Mouse (Mus musculus) limb, embryonic 14.5 days (tissue): ENCODE results near the gene Lingo2. TPM values are rescaled to one million over a fixed set of nuclear protein-coding genes. Genes with fewer than 3 reads are reported as not detected.

Experiments used
- ATAC-seq: fragments of 200-750 bp; cut with Nextera tagmentation; 2 replicates; pipeline ENCODE4 v1.8.0; 2017; ENCODE audit warnings: low read depth, moderate number of reproducible peaks, moderate TSS enrichment; ENCODE audit not compliant: low FRiP score
- DNase-seq: peaks from one replicate; pipeline ENCODE4 v3.0.0-alpha.2; 2015; ENCODE audit warnings: low spot score
- H3K27ac ChIP-seq: fragments of 300-500 bp; sonication (generic); replicated peaks from 2 replicates; pipeline ENCODE4 v1.5.1; 2014; ENCODE audit warnings: low read depth, mild to moderate bottlenecking, low read length, moderate library complexity, mixed read lengths
- H3K27me3 ChIP-seq: fragments of 300-500 bp; sonication (generic); 2 replicates; pipeline ENCODE4 v1.6.1; 2014; ENCODE audit warnings: low read length, mixed read lengths; ENCODE audit not compliant: control insufficient read depth, insufficient read depth
- H3K36me3 ChIP-seq: fragments of 300-500 bp; sonication (generic); 2 replicates; pipeline ENCODE4 v1.6.1; 2014; ENCODE audit warnings: mild to moderate bottlenecking, low read length, moderate library complexity, mixed read lengths; ENCODE audit not compliant: control insufficient read depth, insufficient read depth
- H3K4me1 ChIP-seq: fragments of 300-500 bp; sonication (generic); 2 replicates; pipeline ENCODE4 v1.6.1; 2014; ENCODE audit warnings: antibody characterized with exemption, low read length, mixed read lengths; ENCODE audit not compliant: control insufficient read depth, insufficient read depth
- H3K4me2 ChIP-seq: fragments of 300-500 bp; sonication (generic); replicated peaks from 2 replicates; pipeline ENCODE4 v1.6.1; 2014; ENCODE audit warnings: low read depth, mild to moderate bottlenecking, low read length, moderate library complexity; ENCODE audit not compliant: severe bottlenecking
- H3K4me3 ChIP-seq: fragments of 300-500 bp; sonication (generic); replicated peaks from 2 replicates; pipeline ENCODE4 v1.5.1; 2014; ENCODE audit warnings: low read length
- H3K9ac ChIP-seq: fragments of 300-500 bp; sonication (generic); 2 replicates; pipeline ENCODE4 v1.6.1; 2014; ENCODE audit warnings: mild to moderate bottlenecking, low read depth, low read length, moderate library complexity; ENCODE audit not compliant: severe bottlenecking
- H3K9me3 ChIP-seq: fragments of 300-500 bp; sonication (generic); 2 replicates; pipeline ENCODE4 v1.6.1; 2016; ENCODE audit warnings: low read length; ENCODE audit not compliant: control insufficient read depth
- POLR2A ChIP-seq: fragments of 200-500 bp; IDR thresholded peaks from 2 replicates; pipeline ENCODE4 v1.8.0; 2012; ENCODE audit warnings: inconsistent platforms, mild to moderate bottlenecking, moderate library complexity, borderline replicate concordance; ENCODE audit not compliant: insufficient read depth, insufficient read length; ENCODE audit errors: extremely low read depth
- WGBS: fragments of 180-500 bp; shearing (Covaris S2); extraction: QIAGEN DNeasy Blood & Tissue Kit; methylation state at CpG from one replicate; pipeline ENCODE4 v1.1.7; 2014; 5-methylcytosine and 5-hydroxymethylcytosine counted together
- polyA plus RNA-seq, 2 experiments: library from polyadenylated mRNA; depleted of rRNA in 1 of 2; stranded (reverse) in 1 of 2; unstranded in 1 of 2; fragments of >200 nt; fragmentation: Nextera tagmentation in 1 of 2; extraction: Ambion mirVana in 1 of 2; gene quantifications; 2 replicates each; pipeline versions ENCODE4 v1.2.1 to v1.2.3; 2012 to 2014

The Lingo2 gene
- polyA plus RNA-seq, 2 experiments = 0.89 to 4.3 TPM

GRCm38 (mm10) chr4:36038742-36039141 lies 912.8 kb downstream of the Lingo2 start:
- no peak for TF ChIP-seq POLR2A
- no peaks in the 10 kb centered on the region for H3K27me3 ChIP-seq
- H3K27ac ChIP-seq = no peak overlapping the region
- H3K4me1 ChIP-seq = no peaks in the 10 kb centered on the region
- DNase-seq (no peak), ATAC-seq (no peak)
- WGBS = 84% methylated on average over 2 of the region's 2 CpGs
- H3K9me3 ChIP-seq = no peaks in the 10 kb centered on the region
- no peak overlapping the region for H3K4me3 ChIP-seq
- no peak overlapping the region for H3K9ac ChIP-seq
- no peak overlapping the region for H3K4me2 ChIP-seq
- H3K36me3 ChIP-seq = no peaks in the 10 kb centered on the region

- Histone ChIP-seq H3K27ac (no peak overlapping the region), H3K27me3 (no peaks in the 10 kb centered on the region), H3K9ac (no peak overlapping the region), H3K4me1 (no peaks in the 10 kb centered on the region), H3K36me3 (no peaks in the 10 kb centered on the region), H3K9me3 (no peaks in the 10 kb centered on the region), H3K4me3 (no peak overlapping the region), H3K4me2 (no peak overlapping the region)
- ATAC-seq = no peak
- DNase-seq = no peak
- WGBS = 43% methylated on average over 5 of the region's 5 CpGs
- TF ChIP-seq POLR2A = no peak
Measured at GRCm38 (mm10) chr4:36032039-36032438, 919.5 kb downstream of the Lingo2 start.

- no peaks in the 10 kb centered on the region for H3K4me1 ChIP-seq
- TF ChIP-seq POLR2A = no peak
- ATAC-seq = no peak
Measured at GRCm38 (mm10) chr4:36014181-36014580, 937.4 kb downstream of the Lingo2 start.

GRCm38 (mm10) chr4:35992005-35992763 lies 959.4 kb downstream of the Lingo2 start:
- Histone ChIP-seq H3K4me1 (no peaks in the 10 kb centered on the region), H3K27me3 (no peaks in the 10 kb centered on the region), H3K4me2 (no peak overlapping the region), H3K4me3 (no peak overlapping the region), H3K27ac (no peak overlapping the region), H3K9ac (no peak overlapping the region), H3K36me3 (no peaks in the 10 kb centered on the region), H3K9me3 (no peaks in the 10 kb centered on the region)
- TF ChIP-seq POLR2A = no peak
- ATAC-seq = no peak
- DNase-seq = no peak
- WGBS = 76% methylated on average over 2 of the region's 2 CpGs

More at GRCm38 (mm10) chr4:36014181-36014580, 937.4 kb downstream of the Lingo2 start:
- no peak overlapping the region for H3K27ac ChIP-seq
- H3K4me2 ChIP-seq = no peak overlapping the region
- H3K4me3 ChIP-seq = no peak overlapping the region
- no peaks in the 10 kb centered on the region for H3K9me3 ChIP-seq
- H3K36me3 ChIP-seq = no peaks in the 10 kb centered on the region
- WGBS = 82% methylated on average over 4 of the region's 4 CpGs
- DNase-seq = no peak
- no peak overlapping the region for H3K9ac ChIP-seq
- H3K27me3 ChIP-seq = no peaks in the 10 kb centered on the region

DNA sequence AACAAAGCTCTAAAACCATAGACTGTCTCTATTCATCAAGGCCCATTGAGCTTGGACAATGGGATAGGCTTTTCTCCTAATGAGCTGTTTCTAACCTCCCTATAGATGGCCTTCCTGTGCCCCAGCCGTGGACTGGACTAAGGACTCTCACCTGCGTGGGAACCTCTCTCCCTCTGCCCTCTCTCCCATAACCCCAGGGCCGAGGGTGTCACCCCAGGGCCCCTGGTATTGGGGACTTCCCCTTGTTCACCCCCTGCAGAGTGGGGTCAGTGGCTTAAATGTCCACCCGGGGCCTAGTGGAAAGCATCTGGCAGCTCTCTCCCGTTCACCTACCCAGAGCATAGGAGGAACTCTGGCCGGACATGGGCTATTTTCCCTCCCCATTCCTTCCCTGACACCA lies 965.5 kb downstream of the Lingo2 start:
- H3K27me3 ChIP-seq = no peaks in the 10 kb centered on the region
- WGBS = 87% methylated on average over 6 of the region's 6 CpGs
- H3K4me2 ChIP-seq = no peak overlapping the region
- no peak for TF ChIP-seq POLR2A
- no peaks in the 10 kb centered on the region for H3K36me3 ChIP-seq
- no peak for DNase-seq
- H3K9ac ChIP-seq = no peak overlapping the region
- H3K9me3 ChIP-seq = no peaks in the 10 kb centered on the region
- ATAC-seq = no peak
- H3K4me3 ChIP-seq = no peak overlapping the region
- no peaks in the 10 kb centered on the region for H3K4me1 ChIP-seq
- no peak overlapping the region for H3K27ac ChIP-seq
